Mouse (Mus musculus) midbrain, embryonic 11.5 days (tissue): ENCODE results near the gene Vps8. TPM values are rescaled to one million over a fixed set of nuclear protein-coding genes. Genes with fewer than 3 reads are reported as not detected.

Experiments
- ATAC-seq: fragments of 200-750 bp; cut with Nextera tagmentation; 2 replicates; pipeline ENCODE4 v1.8.0; 2017; ENCODE audit warnings: moderate TSS enrichment, moderate library complexity; ENCODE audit not compliant: low FRiP score
- DNase-seq: peaks from one replicate; pipeline ENCODE4 v3.0.0; 2015; ENCODE audit warnings: low spot score; ENCODE audit errors: missing footprints
- H3K27ac ChIP-seq: fragments of 300-500 bp; sonication (generic); 2 replicates; pipeline ENCODE4 v1.5.1; 2014; ENCODE audit warnings: low read depth, low read length
- H3K27me3 ChIP-seq: fragments of 300-500 bp; sonication (generic); 2 replicates; pipeline ENCODE4 v1.6.1; 2014; ENCODE audit warnings: mild to moderate bottlenecking, low read length, moderate library complexity, mixed read lengths; ENCODE audit not compliant: control insufficient read depth, insufficient read depth
- H3K36me3 ChIP-seq: fragments of 300-500 bp; sonication (generic); 2 replicates; pipeline ENCODE4 v1.6.1; 2014; ENCODE audit warnings: mild to moderate bottlenecking, low read length, moderate library complexity, mixed read lengths; ENCODE audit not compliant: control insufficient read depth, insufficient read depth
- H3K4me1 ChIP-seq: fragments of 300-500 bp; sonication (generic); 2 replicates; pipeline ENCODE4 v1.6.1; 2014; ENCODE audit warnings: low read length; ENCODE audit not compliant: control insufficient read depth, insufficient read depth
- H3K4me2 ChIP-seq: fragments of 300-500 bp; sonication (generic); 2 replicates; pipeline ENCODE4 v1.6.1; 2014; ENCODE audit warnings: mild to moderate bottlenecking, moderate library complexity
- H3K4me3 ChIP-seq: fragments of 300-500 bp; sonication (generic); 2 replicates; pipeline ENCODE4 v1.5.1; 2014; ENCODE audit warnings: low read depth, low read length
- H3K9ac ChIP-seq: fragments of 300-500 bp; sonication (generic); 2 replicates; pipeline ENCODE4 v1.6.1; 2014; ENCODE audit warnings: low read length
- H3K9me3 ChIP-seq: fragments of 300-500 bp; sonication (generic); 2 replicates; pipeline ENCODE4 v1.6.1; 2016; ENCODE audit warnings: low read length; ENCODE audit not compliant: control insufficient read depth
- WGBS: fragments of 180-500 bp; shearing (Covaris S2); extraction: QIAGEN DNeasy Blood & Tissue Kit; methylation state at CpG from one replicate; pipeline ENCODE4 v1.1.7; 2014; 5-methylcytosine and 5-hydroxymethylcytosine counted together
- polyA plus RNA-seq: library from polyadenylated mRNA; unstranded; fragments of >200 nt; fragmentation: Nextera tagmentation; extraction: Ambion mirVana; gene quantifications from 2 replicates; pipeline ENCODE4 v1.2.1, GENCODE M21; 2014

The Vps8 gene
- polyA plus RNA-seq, 1 experiment from 2014 or later = 27.1 TPM

DNA sequence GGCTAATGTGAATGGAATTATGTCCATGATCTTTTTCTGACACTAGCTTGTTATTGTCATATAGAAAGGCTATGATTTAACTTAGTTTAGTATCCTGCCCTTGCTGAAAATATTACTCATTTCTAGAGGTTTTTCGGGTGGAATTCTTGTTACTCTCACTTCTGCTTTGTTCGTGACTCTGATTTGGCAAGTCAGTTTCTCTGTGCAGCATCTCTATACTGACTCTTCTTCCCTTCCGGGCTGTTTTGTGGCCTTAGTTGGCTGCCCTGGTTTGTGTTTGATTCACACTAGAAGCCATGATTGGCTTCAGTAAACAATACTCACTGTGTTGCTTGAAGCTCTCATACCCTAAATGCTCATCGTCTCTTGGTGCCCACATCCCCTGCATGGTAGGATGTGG lies 207.7 kb downstream of the Vps8 start:
- Histone ChIP-seq H3K27me3 (no peaks in the 10 kb centered on the region), H3K4me3 (no peak overlapping the region), H3K4me1 (no peaks in the 10 kb centered on the region), H3K36me3 (no peaks in the 10 kb centered on the region), H3K4me2 (no peak overlapping the region), H3K9ac (no peak overlapping the region), H3K27ac (no peak overlapping the region), H3K9me3 (no peaks in the 10 kb centered on the region)
- WGBS = 88% methylated on average over 4 of the region's 4 CpGs
- ATAC-seq (no peak), DNase-seq (no peak)

DNA sequence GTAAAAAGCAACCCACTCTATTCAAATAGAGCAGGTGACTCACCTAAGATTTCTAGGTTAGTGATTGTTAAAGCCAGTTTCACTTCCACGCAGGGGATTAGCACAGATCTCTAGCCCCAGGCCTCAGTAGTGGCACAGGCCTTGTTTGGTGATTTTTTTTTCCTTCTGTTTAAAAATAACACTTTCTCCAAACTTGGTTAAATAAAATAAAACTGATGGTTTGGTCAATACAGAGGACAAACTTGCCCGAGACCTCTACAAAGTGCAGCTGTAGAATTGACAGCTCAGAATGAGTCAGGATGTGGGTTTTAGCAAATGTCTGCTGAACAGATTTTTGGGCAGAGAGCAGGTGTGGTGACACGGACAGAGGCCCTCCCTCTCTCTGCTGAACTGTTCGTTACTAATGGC lies 208.9 kb downstream of the Vps8 start:
- no peaks in the 10 kb centered on the region for H3K36me3 ChIP-seq
- 80% methylated on average over 4 of the region's 4 CpGs for WGBS
- DNase-seq (peak; percentile 23), ATAC-seq (no peak)
- no peaks in the 10 kb centered on the region for H3K27me3 ChIP-seq
- no peak overlapping the region for H3K4me3 ChIP-seq
- H3K9me3 ChIP-seq = no peaks in the 10 kb centered on the region
- no peak overlapping the region for H3K27ac ChIP-seq
- no peak overlapping the region for H3K4me2 ChIP-seq
- no peak overlapping the region for H3K9ac ChIP-seq
- no peaks in the 10 kb centered on the region for H3K4me1 ChIP-seq

GRCm38 (mm10) chr16:21634460-21634859 lies 211.5 kb downstream of the Vps8 start:
- Histone ChIP-seq H3K9me3 (no peaks in the 10 kb centered on the region), H3K4me2 (no peak overlapping the region), H3K27ac (no peak overlapping the region), H3K36me3 (no peaks in the 10 kb centered on the region), H3K27me3 (no peaks in the 10 kb centered on the region), H3K4me1 (no peaks in the 10 kb centered on the region), H3K9ac (no peak overlapping the region), H3K4me3 (no peak overlapping the region)
- ATAC-seq (no peak), DNase-seq (peak; percentile 69)

GRCm38 (mm10) chr16:21636156-21636853 lies 213.4 kb downstream of the Vps8 start:
- no peak for ATAC-seq
- no peaks in the 10 kb centered on the region for H3K27me3 ChIP-seq
- H3K4me3 ChIP-seq = no peak overlapping the region
- H3K27ac ChIP-seq = no peak overlapping the region
- WGBS = 91% methylated on average over 5 of the region's 5 CpGs
- no peaks in the 10 kb centered on the region for H3K36me3 ChIP-seq
- no peaks in the 10 kb centered on the region for H3K9me3 ChIP-seq
- no peak overlapping the region for H3K9ac ChIP-seq
- no peak overlapping the region for H3K4me2 ChIP-seq
- H3K4me1 ChIP-seq = no peaks in the 10 kb centered on the region
- peak; percentile 44 for DNase-seq

DNA sequence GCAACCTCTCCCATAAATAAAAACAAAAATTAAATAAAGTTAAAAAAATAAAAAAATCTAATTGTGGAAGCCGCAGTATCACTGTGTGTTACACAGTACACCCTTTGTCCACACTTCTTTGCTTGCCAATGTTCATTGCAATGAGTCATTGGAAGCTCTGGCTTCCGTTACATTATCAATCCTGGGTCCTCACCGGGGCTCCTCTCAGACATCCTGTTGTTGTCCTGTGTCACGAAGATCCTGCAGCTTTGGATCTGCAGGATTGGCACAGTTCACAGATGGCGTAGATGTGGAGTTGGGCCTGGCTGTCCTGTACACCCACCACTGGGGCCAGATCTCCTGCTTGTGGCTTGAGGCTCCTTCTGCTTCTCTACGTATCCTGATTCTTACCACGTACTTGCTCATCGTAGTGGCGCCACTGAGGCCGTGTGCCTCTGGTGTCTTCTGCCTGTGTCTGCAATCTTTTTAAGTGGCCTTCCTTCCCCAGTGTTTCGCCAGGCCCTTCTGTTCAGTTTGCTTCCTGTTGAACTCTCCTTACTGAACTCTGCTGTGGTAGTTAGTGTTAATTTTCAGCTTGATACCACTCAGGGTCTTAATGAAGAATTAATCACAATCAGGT lies 214.4 kb downstream of the Vps8 start:
- Histone ChIP-seq H3K27me3 (no peaks in the 10 kb centered on the region), H3K9me3 (no peaks in the 10 kb centered on the region), H3K4me2 (no peak overlapping the region), H3K27ac (no peak overlapping the region), H3K36me3 (no peaks in the 10 kb centered on the region), H3K4me1 (no peaks in the 10 kb centered on the region), H3K4me3 (no peak overlapping the region), H3K9ac (no peak overlapping the region)
- ATAC-seq (no peak), DNase-seq (peak; percentile 75)
- 91% methylated on average over 11 of the region's 11 CpGs for WGBS

DNA sequence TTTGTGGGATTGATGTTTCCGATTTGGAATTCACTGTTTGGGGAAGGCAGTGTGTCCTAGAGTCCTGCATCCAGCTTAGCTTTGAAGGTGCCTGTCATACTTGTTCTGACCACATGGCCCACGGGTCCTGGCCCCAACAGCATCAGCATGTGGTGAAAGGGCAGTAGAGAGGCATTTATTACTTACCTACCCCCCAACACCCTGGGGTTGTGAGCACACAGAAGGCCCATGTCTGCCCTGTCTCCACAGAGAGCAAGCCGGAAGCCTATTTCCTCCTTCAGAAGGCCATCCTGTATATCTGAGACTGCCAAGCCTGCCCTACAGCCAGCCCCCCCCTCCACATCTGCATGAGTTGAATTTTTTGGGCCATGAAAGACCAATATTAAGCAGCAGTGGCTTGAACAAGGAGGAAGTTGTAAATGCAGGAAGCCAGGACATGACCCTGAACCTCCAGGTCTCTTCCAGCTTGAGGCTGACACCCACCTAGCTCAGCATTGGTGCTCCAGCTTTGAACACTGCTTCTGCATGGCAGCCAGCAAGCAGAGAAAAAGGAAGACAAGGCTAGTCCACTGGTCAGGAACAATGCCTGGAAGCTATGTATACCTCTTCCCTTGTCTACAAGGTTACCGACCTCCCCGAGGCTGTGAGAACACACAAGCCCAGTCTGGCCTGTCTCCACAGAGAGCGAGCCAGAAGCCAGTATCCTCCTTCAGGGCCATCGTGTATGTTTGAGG lies 218.0 kb downstream of the Vps8 start:
- ATAC-seq (no peak), DNase-seq (peak; percentile 67)
- WGBS = 84% methylated on average over 7 of the region's 7 CpGs
- Histone ChIP-seq H3K36me3 (peaks cover 3% of the 10 kb centered on the region; the same call in 1 of the 2 replicates), H3K27me3 (no peaks in the 10 kb centered on the region), H3K9ac (no peak overlapping the region), H3K4me1 (0 out of 2 replicates have a peak, but pooled peaks cover 3% of the 10 kb centered on the region), H3K9me3 (no peaks in the 10 kb centered on the region), H3K4me2 (no peak overlapping the region), H3K4me3 (no peak overlapping the region), H3K27ac (no peak overlapping the region)

DNA sequence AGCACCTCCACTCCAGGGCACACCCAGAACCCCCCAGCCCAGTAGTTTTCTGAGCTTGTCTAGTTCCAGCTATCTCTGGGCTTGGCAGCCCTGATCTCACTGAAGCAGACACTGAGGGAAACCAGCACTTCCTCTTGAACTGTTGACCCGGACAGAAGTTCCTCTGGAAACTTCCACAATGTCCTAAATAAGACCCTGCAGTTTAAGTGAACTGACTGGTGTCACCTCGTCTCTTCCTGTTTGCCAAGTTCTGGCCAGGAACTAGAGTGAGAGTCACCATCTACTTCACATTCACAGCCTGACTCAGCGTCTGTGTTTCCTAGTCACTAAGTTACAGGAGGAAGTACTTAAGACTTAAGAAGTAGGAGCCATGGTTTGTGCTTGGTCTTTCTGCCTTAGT lies 219.0 kb downstream of the Vps8 start:
- 83% methylated on average over 3 of the region's 3 CpGs for WGBS
- H3K27ac ChIP-seq = no peak overlapping the region
- H3K27me3 ChIP-seq = no peaks in the 10 kb centered on the region
- H3K4me1 ChIP-seq = 0 out of 2 replicates have a peak, but pooled peaks cover 3% of the 10 kb centered on the region
- peaks cover 3% of the 10 kb centered on the region; the same call in 1 of the 2 replicates for H3K36me3 ChIP-seq
- no peak overlapping the region for H3K9ac ChIP-seq
- ATAC-seq (no peak), DNase-seq (peak; percentile 69)
- H3K4me2 ChIP-seq = no peak overlapping the region
- no peaks in the 10 kb centered on the region for H3K9me3 ChIP-seq
- H3K4me3 ChIP-seq = no peak overlapping the region

DNA sequence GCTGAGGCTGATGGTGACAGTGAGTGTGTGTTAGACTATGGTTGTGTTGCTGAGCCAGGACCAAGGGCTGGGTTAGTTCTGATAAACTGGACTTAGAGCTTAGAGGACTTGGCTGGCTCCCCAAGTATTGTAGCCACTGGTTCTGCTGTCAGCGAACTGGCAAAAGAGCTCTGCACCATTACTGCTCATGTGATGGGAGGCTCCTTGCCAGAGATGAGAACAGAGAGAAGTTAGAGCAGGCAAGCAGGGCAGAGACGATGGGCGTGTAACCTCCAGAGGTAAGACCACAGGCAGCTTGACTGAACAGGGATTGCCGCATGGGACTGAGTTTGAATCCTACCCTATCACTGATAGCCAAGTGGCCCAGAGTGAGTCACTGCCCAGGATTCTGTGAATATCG lies 220.0 kb downstream of the Vps8 start:
- no peak overlapping the region for H3K27ac ChIP-seq
- no peak overlapping the region for H3K9ac ChIP-seq
- H3K4me1 ChIP-seq = 0 out of 2 replicates have a peak, but pooled peaks cover 3% of the 10 kb centered on the region
- H3K9me3 ChIP-seq = no peaks in the 10 kb centered on the region
- no peak overlapping the region for H3K4me3 ChIP-seq
- ATAC-seq = no peak
- no peaks in the 10 kb centered on the region for H3K27me3 ChIP-seq
- no peak for DNase-seq
- H3K36me3 ChIP-seq = peaks cover 3% of the 10 kb centered on the region; the same call in 1 of the 2 replicates
- WGBS = 90% methylated on average over 5 of the region's 5 CpGs
- H3K4me2 ChIP-seq = no peak overlapping the region

GRCm38 (mm10) chr16:21643621-21644041 lies 220.7 kb downstream of the Vps8 start:
- DNase-seq (no peak), ATAC-seq (peak; percentile 28; the same call in 1 of the 2 replicates)
- no peak overlapping the region for H3K9ac ChIP-seq
- H3K4me2 ChIP-seq = no peak overlapping the region
- peak overlapping the region; percentile 20; the same call in 1 of the 2 replicates for H3K27ac ChIP-seq
- H3K36me3 ChIP-seq = peaks cover 3% of the 10 kb centered on the region; the same call in 1 of the 2 replicates
- H3K27me3 ChIP-seq = no peaks in the 10 kb centered on the region
- 86% methylated on average over 2 of the region's 2 CpGs for WGBS
- 0 out of 2 replicates have a peak, but pooled peaks cover 3% of the 10 kb centered on the region for H3K4me1 ChIP-seq
- H3K9me3 ChIP-seq = no peaks in the 10 kb centered on the region
- no peak overlapping the region for H3K4me3 ChIP-seq
